Mouse (Mus musculus): ENCODE measurements around the gene Aox2.
"Not testable (repeated sequence)": the region's sequence is repeated elsewhere in the genome, so short reads cannot be mapped to it uniquely, and the experiment has no call there.

Gene Aox2

GRCm38 (mm10) chr1:58353238-58353893 is 75.2 kb downstream of the Aox2 start:
- DNase-seq: peak; percentile 23

GRCm38 (mm10) chr1:58358958-58359901 is 81.1 kb downstream of the Aox2 start:
- DNase-seq: no peak

- no peak for DNase-seq
Measured at GRCm38 (mm10) chr1:58362296-58362695, 84.2 kb downstream of the Aox2 start.

- DNase-seq: no peak
Measured at GRCm38 (mm10) chr1:58364551-58364950, 86.4 kb downstream of the Aox2 start.

GRCm38 (mm10) chr1:58365829-58366228 is 87.7 kb downstream of the Aox2 start:
- DNase-seq: no peak

GRCm38 (mm10) chr1:58366737-58367471 is 88.8 kb downstream of the Aox2 start:
- no peak for DNase-seq

GRCm38 (mm10) chr1:58369716-58370115 is 91.6 kb downstream of the Aox2 start:
- DNase-seq: no peak

GRCm38 (mm10) chr1:58374266-58374665 is 96.1 kb downstream of the Aox2 start:
- DNase-seq: not testable (repeated sequence)

GRCm38 (mm10) chr1:58375574-58376147 is 97.5 kb downstream of the Aox2 start:
- no peak for DNase-seq

GRCm38 (mm10) chr1:58382586-58383281 is 104.6 kb downstream of the Aox2 start:
- no peak for DNase-seq

- no peak for DNase-seq
Measured at GRCm38 (mm10) chr1:58391421-58392267, 113.5 kb downstream of the Aox2 start.

- no peak for DNase-seq
Measured at GRCm38 (mm10) chr1:58392268-58392651, 114.1 kb downstream of the Aox2 start.

- peak; percentile 93 for DNase-seq
Measured at GRCm38 (mm10) chr1:58392652-58393283, 114.6 kb downstream of the Aox2 start, which contains the start of gene Bzw1. Gene Bzw1 (plus strand): TSS chr1:58392898.

GRCm38 (mm10) chr1:58393284-58394195 is 115.4 kb downstream of the Aox2 start:
- peak; percentile 64 for DNase-seq

- DNase-seq: no peak
Measured at GRCm38 (mm10) chr1:58395341-58395740, 117.2 kb downstream of the Aox2 start.

- no peak for DNase-seq
Measured at GRCm38 (mm10) chr1:58396179-58396578, 118.1 kb downstream of the Aox2 start.

GRCm38 (mm10) chr1:58397731-58398130 is 119.6 kb downstream of the Aox2 start:
- no peak for DNase-seq

- DNase-seq: no peak
Measured at GRCm38 (mm10) chr1:58401396-58401795, 123.3 kb downstream of the Aox2 start.

- DNase-seq: no peak
Measured at GRCm38 (mm10) chr1:58403745-58404144, 125.6 kb downstream of the Aox2 start.

GRCm38 (mm10) chr1:58407321-58407720 is 129.2 kb downstream of the Aox2 start:
- no peak for DNase-seq

Measured in liver (tissue).